Mouse (Mus musculus) testis, adult 2 months (tissue): ENCODE measurements around the gene Cldn2.

Experiments
- CTCF ChIP-seq: fragments of 200-500 bp; IDR thresholded peaks from 2 replicates; pipeline ENCODE4 v1.5.1; 2012; ENCODE audit warnings: low read depth, mild to moderate bottlenecking, inconsistent platforms, low read length, moderate library complexity; ENCODE audit not compliant: control insufficient read depth, insufficient read depth, insufficient replicate concordance
- POLR2A ChIP-seq: fragments of 200-500 bp; IDR thresholded peaks from 2 replicates; pipeline ENCODE4 v1.6.1; 2012; ENCODE audit warnings: low read depth, mild to moderate bottlenecking, inconsistent platforms, low read length, moderate library complexity; ENCODE audit not compliant: control insufficient read depth

DNA sequence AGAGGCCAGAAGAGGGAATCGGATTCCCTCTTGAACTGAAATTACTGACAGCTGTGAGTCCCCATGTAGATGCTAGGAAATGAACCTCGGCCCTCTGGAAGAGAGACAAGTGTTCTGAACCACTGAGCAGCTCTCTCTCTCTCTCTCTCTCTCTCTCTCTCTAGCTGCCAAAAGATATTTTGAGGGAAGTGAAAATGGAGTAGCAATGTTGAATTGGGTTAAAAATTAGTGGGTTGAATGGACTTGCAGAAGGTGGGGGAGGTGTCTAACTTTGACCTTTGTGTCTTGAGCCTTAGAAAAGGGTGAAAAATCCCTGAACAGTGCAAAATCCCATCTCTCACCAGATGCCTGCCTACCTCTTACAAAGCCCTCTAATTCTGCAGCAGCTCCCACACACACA, 6.8 kb downstream of the Cldn2 start:
- TF ChIP-seq POLR2A (no peak), CTCF (no peak)
